Mouse (Mus musculus) hindbrain, embryonic 13.5 days (tissue): ENCODE results near the gene Rrp8. TPM values are rescaled to one million over a fixed set of nuclear protein-coding genes. Genes with fewer than 3 reads are reported as not detected.

Experiments used
- polyA plus RNA-seq: library from polyadenylated mRNA; unstranded; fragments of >200 nt; fragmentation: Nextera tagmentation; extraction: Ambion mirVana; gene quantifications from 2 replicates; pipeline ENCODE4 v1.2.1, GENCODE M21; 2015

Rrp8 gene
- polyA plus RNA-seq, 1 experiment from 2014 or later: 25.8 TPM

Other genes starting within 250 kb of the Rrp8 start
- 72.7 and 73.5 TPM in 2 replicates for gene Smpd1, start 183.0 kb downstream of the Rrp8 start, polyA plus RNA-seq
- 242 and 246 TPM in 2 replicates for gene Apbb1, start 155.7 kb downstream of the Rrp8 start, polyA plus RNA-seq
- gene Hpx, start 137.2 kb downstream of the Rrp8 start, polyA plus RNA-seq: 0.23 and 0.32 TPM in 2 replicates
- 82.1 and 83.2 TPM in 2 replicates for gene Trim3, start 103.8 kb downstream of the Rrp8 start, polyA plus RNA-seq
- gene Timm10b, start 97.3 kb downstream of the Rrp8 start, polyA plus RNA-seq: 157 and 170 TPM in 2 replicates
- gene Arfip2, start 97.0 kb downstream of the Rrp8 start, polyA plus RNA-seq: 74.3 and 77.7 TPM in 2 replicates
- 16.1 and 19.3 TPM in 2 replicates for gene Gm45799, start 96.8 kb downstream of the Rrp8 start, polyA plus RNA-seq
- gene Dnhd1, start 86.6 kb downstream of the Rrp8 start, polyA plus RNA-seq: 1.1 and 1.4 TPM in 2 replicates
- gene Ilk, start 793 bp downstream of the Rrp8 start, polyA plus RNA-seq: 181 and 191 TPM in 2 replicates
- gene Taf10, start 7.0 kb upstream of the Rrp8 start, polyA plus RNA-seq: 111 and 122 TPM in 2 replicates
- gene Tpp1, start 14.8 kb upstream of the Rrp8 start, polyA plus RNA-seq: 39.9 and 46.8 TPM in 2 replicates
- gene Dchs1, start 50.3 kb upstream of the Rrp8 start, polyA plus RNA-seq: 15.8 and 16.1 TPM in 2 replicates
- gene Mrpl17, start 73.7 kb upstream of the Rrp8 start, polyA plus RNA-seq: 210 and 219 TPM in 2 replicates
- 0.06 and 0.21 TPM in 2 replicates for gene Gm4070, start 216.6 kb upstream of the Rrp8 start, polyA plus RNA-seq